Mouse (Mus musculus): Measurements from ENCODE around the gene Afg3l1.
"Not testable (repeated sequence)": the region's sequence is repeated elsewhere in the genome, so short reads cannot be mapped to it uniquely, and the experiment has no call there.

Gene Afg3l1

GRCm38 (mm10) chr8:123477737-123478258 lies at the start of gene Afg3l1:
Afg3l1 (plus strand) TSS chr8:123477903.
- DNase-seq (ENCODE audit: low spot score): peak; percentile 93

- DNase-seq (ENCODE audit: low spot score): no peak
Observed at GRCm38 (mm10) chr8:123428343-123428893, 49.3 kb upstream of the Afg3l1 start.

- DNase-seq (ENCODE audit: low spot score): no peak
Observed at GRCm38 (mm10) chr8:123428939-123429721, 48.6 kb upstream of the Afg3l1 start.

GRCm38 (mm10) chr8:123429722-123430013 lies 48.0 kb upstream of the Afg3l1 start:
- DNase-seq (ENCODE audit: low spot score): not testable (repeated sequence)

GRCm38 (mm10) chr8:123430936-123431335 lies 46.8 kb upstream of the Afg3l1 start:
- not testable (repeated sequence) for DNase-seq (ENCODE audit: low spot score)

- no peak for DNase-seq (ENCODE audit: low spot score)
Observed at GRCm38 (mm10) chr8:123431616-123432365, 45.9 kb upstream of the Afg3l1 start.

GRCm38 (mm10) chr8:123432381-123432780 lies 45.3 kb upstream of the Afg3l1 start:
- no peak for DNase-seq (ENCODE audit: low spot score)

- not testable (repeated sequence) for DNase-seq (ENCODE audit: low spot score)
Observed at GRCm38 (mm10) chr8:123433241-123433974, 44.3 kb upstream of the Afg3l1 start.

- DNase-seq (ENCODE audit: low spot score): no peak
Observed at GRCm38 (mm10) chr8:123441788-123442187, 35.9 kb upstream of the Afg3l1 start.

- DNase-seq (ENCODE audit: low spot score): no peak
Observed at GRCm38 (mm10) chr8:123442351-123442750, 35.4 kb upstream of the Afg3l1 start.

GRCm38 (mm10) chr8:123442871-123443575 lies 34.7 kb upstream of the Afg3l1 start:
- DNase-seq (ENCODE audit: low spot score): peak; percentile 95

GRCm38 (mm10) chr8:123443576-123443921 lies 34.2 kb upstream of the Afg3l1 start:
- no peak for DNase-seq (ENCODE audit: low spot score)

GRCm38 (mm10) chr8:123444131-123444530 lies 33.6 kb upstream of the Afg3l1 start:
- DNase-seq (ENCODE audit: low spot score): no peak

- DNase-seq (ENCODE audit: low spot score): no peak
Observed at GRCm38 (mm10) chr8:123445981-123446380, 31.7 kb upstream of the Afg3l1 start.

GRCm38 (mm10) chr8:123446799-123447198 lies 30.9 kb upstream of the Afg3l1 start:
- no peak for DNase-seq (ENCODE audit: low spot score)

- DNase-seq (ENCODE audit: low spot score): no peak
Observed at GRCm38 (mm10) chr8:123450783-123451182, 26.9 kb upstream of the Afg3l1 start.

- DNase-seq (ENCODE audit: low spot score): not testable (repeated sequence)
Observed at GRCm38 (mm10) chr8:123451747-123452146, 26.0 kb upstream of the Afg3l1 start.

GRCm38 (mm10) chr8:123452149-123452548 lies 25.6 kb upstream of the Afg3l1 start:
- no peak for DNase-seq (ENCODE audit: low spot score)

GRCm38 (mm10) chr8:123453291-123453690 lies 24.4 kb upstream of the Afg3l1 start:
- DNase-seq (ENCODE audit: low spot score): no peak

GRCm38 (mm10) chr8:123453951-123454350 lies 23.8 kb upstream of the Afg3l1 start:
- DNase-seq (ENCODE audit: low spot score): no peak

- no peak for DNase-seq (ENCODE audit: low spot score)
Observed at GRCm38 (mm10) chr8:123454559-123454958, 23.1 kb upstream of the Afg3l1 start.

GRCm38 (mm10) chr8:123463651-123464050 lies 14.1 kb upstream of the Afg3l1 start:
- no peak for DNase-seq (ENCODE audit: low spot score)

All from retina, embryonic 14.5 days (tissue).